Comparison of ENCODE assay signal across 23 mouse cellular contexts in the genomic region with DNA sequence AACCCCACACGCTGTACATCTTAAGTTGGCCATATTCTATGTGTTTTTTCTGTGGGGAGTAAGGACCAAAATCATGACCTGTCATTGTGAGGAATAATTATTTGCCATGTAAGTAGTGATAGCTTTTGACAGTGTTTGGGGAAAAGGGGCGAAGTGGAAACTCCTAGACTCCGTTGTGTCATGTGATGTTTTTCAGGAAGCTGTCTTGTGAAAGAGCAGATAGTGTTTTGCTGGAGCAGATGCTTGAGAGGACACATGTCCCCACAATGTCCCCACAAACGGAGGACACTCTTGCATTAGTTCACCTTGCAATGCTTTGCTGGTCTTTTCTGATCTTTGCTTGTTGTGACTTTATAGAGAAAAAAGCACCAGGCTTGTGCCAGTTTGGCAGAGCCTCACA. TPM values are rescaled to one million over a fixed set of nuclear protein-coding genes. Genes with fewer than 3 reads are reported as not detected.
DNase-seq lines count a peak whose midpoint lies in the region; ATAC-seq and TF ChIP-seq lines count a peak whose summit lies in the region.
"Had no signal": no experiment of that assay in that cellular context is flagged by ENCODE, and none has a peak within 500 bp of the region (broad histone marks: within the 10 kb centered on the region; RNA-seq: fewer than 3 reads in every experiment).

No protein-coding gene starts in this region.

- H3K79me2 ChIP-seq in macrophage (ENCODE audit: inconsistent target) = no peaks in the 10 kb centered on the region

- no peak for DNase-seq in gastrocnemius, adult 18-20 months (ENCODE audit: low spot score)
- no peak for DNase-seq in thymus, postnatal 14 days
- DNase-seq: adrenal gland, adult 2 months; adrenal gland, postnatal 14 days; B cell, adult 2 months; cerebellum, adult 18-20 months; cerebellum, adult 9-11 months; cerebellum, postnatal 25 days; forebrain, postnatal 0 days; gastrocnemius, postnatal 10 days; gastrocnemius, postnatal 36 days; heart, adult 11 months had no signal

- ATAC-seq in megakaryocyte, adult 5-6 weeks (ENCODE audit: poor library complexity, severe bottlenecking) = no peak
- ATAC-seq: forebrain, embryonic 14.5 days; forebrain, postnatal 0 days had no signal

- no peaks in the 10 kb centered on the region for H3K27me3 ChIP-seq in megakaryocyte, embryonic 14.5 days (replicated peaks)
- H3K27me3 ChIP-seq: CH12.LX; embryonic facial prominence, embryonic 12.5 days; embryonic facial prominence, embryonic 15.5 days; hindbrain, embryonic 12.5 days; hindbrain, embryonic 15.5 days had no signal

- H3K27ac ChIP-seq in bone marrow macrophage, adult 2 months (ENCODE audit: insufficient read depth, low read depth, low read length) = peak overlapping the region; percentile 78
- peak overlapping the region; percentile 21 for H3K27ac ChIP-seq in macrophage
- H3K27ac ChIP-seq: embryonic facial prominence, embryonic 12.5 days; embryonic facial prominence, embryonic 15.5 days; hindbrain, embryonic 12.5 days; hindbrain, embryonic 15.5 days had no signal

- no peak for TF ChIP-seq CTCF in bone marrow macrophage, adult 2 months (IDR thresholded peaks at IDR 0.05; ENCODE audit: low read depth, low read length)

- H3K4me3 ChIP-seq in megakaryocyte, embryonic 14.5 days (replicated peaks) = peak overlapping the region; percentile 69
- H3K4me3 ChIP-seq in bone marrow macrophage, adult 2 months (ENCODE audit: insufficient read depth, low read length) = no peak overlapping the region
- H3K4me3 ChIP-seq in macrophage (ENCODE audit: inconsistent target) = no peak overlapping the region
- H3K4me3 ChIP-seq: embryonic facial prominence, embryonic 12.5 days; embryonic facial prominence, embryonic 15.5 days; hindbrain, embryonic 12.5 days; hindbrain, embryonic 15.5 days had no signal

- no peak for TF ChIP-seq POLR2A in bone marrow macrophage, adult 2 months (IDR thresholded peaks at IDR 0.05; ENCODE audit: borderline replicate concordance, low read depth, low read length)

- no peaks in the 10 kb centered on the region for H3K9me3 ChIP-seq in megakaryocyte, embryonic 14.5 days
- H3K9me3 ChIP-seq: embryonic facial prominence, embryonic 12.5 days; embryonic facial prominence, embryonic 15.5 days; G1E; hindbrain, embryonic 12.5 days; hindbrain, embryonic 15.5 days had no signal

- WGBS in macrophage (ENCODE audit: missing documents) = 36% methylated on average over 4 of the region's 4 CpGs

- no peaks in the 10 kb centered on the region for H3K36me3 ChIP-seq in megakaryocyte, embryonic 14.5 days (replicated peaks; ENCODE audit: low read length)
- no peaks in the 10 kb centered on the region for H3K36me3 ChIP-seq in macrophage (ENCODE audit: inconsistent target)
- H3K36me3 ChIP-seq: embryonic facial prominence, embryonic 12.5 days; embryonic facial prominence, embryonic 15.5 days; G1E; hindbrain, embryonic 12.5 days; hindbrain, embryonic 15.5 days had no signal

- H3K4me1 ChIP-seq in megakaryocyte, embryonic 14.5 days = peaks cover 98% of the 10 kb centered on the region
- H3K4me1 ChIP-seq in bone marrow macrophage, adult 2 months (ENCODE audit: control insufficient read depth, insufficient read depth, low read length) = peaks cover 55% of the 10 kb centered on the region

RNA-seq across cellular contexts. Expression of a gene that starts 7.7 kb away (rescaled TPM):
- 75.0 and 110 TPM in 2 replicates for polyA plus RNA-seq in megakaryocyte, embryonic 14.5 days (2012; ENCODE audit: insufficient read depth, low replicate concordance)
- total RNA-seq in megakaryocyte, adult 5-6 weeks (2015) = 16.0 and 17.4 TPM in 2 replicates
- total RNA-seq in megakaryocyte, adult 5-6 weeks (2017) = 15.3 and 16.5 TPM in 2 replicates
- polyA plus RNA-seq in bone marrow macrophage, adult 2 months (2012; ENCODE audit: insufficient read depth, insufficient read length, missing spikeins) = 144 and 160 TPM in 2 replicates
- total RNA-seq in macrophage (2018; cell fraction: chromatin; rRNA removed) = 100 to 1,000 TPM in 5 of 26 experiments, 10 to 100 TPM in 21; 10.1 to 124 (median 60.9) TPM
- total RNA-seq in macrophage (2018; cell fraction: cytosol; rRNA removed) = 100 to 1,000 TPM in 8 of 26 experiments, 10 to 100 TPM in 18; 32.9 to 155 (median 72.0) TPM
- 100 to 1,000 TPM in 19 of 26 experiments, 10 to 100 TPM in 7; 38.5 to 295 (median 131) TPM for total RNA-seq in macrophage (2018; cell fraction: nucleus; rRNA removed)
- 84.8 to 140 TPM (median 107 TPM) in 3 replicates for polyA plus RNA-seq in macrophage (2018)
- 10 to 100 TPM; 14.2 to 18.3 TPM for total RNA-seq in gastrocnemius, adult 18-20 months (2021)
